Mouse (Mus musculus): ENCODE measurements around the gene Gm49340.
"Not testable (repeated sequence)": the region's sequence is repeated elsewhere in the genome, so short reads cannot be mapped to it uniquely, and the experiment has no call there.

Gene Gm49340

GRCm38 (mm10) chr11:73329442-73329841, at the start of gene Gm49340, which contains the start of the genes Aspa and Spata22:
Gene Gm49340 (plus strand): TSS chr11:73329741.
Gene Aspa (minus strand): TSS chr11:73329596.
Gene Spata22 (plus strand): TSS chr11:73329741.
- CTCF ChIA-PET = no interaction called here

DNA sequence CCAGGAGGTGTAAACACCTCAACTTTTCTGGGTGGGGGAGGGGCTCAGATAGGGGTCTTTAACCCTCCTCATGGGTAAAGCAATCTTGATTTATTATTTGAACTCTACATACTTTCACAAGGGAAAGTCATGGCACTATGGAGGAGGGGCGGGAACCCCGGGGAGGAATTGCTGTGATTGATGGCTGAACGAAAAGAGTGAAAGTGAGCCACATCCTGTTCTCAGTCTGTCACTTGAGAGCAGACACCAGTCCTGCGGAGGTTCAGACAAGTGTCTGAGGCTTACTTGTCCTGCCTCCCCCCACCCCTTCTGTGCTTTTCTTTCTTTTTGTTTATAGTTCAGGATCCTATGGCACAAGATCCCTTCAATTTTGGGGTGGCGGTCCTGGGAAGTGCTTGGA, 48.8 kb upstream of the Gm49340 start:
- CTCF ChIA-PET = no interaction called here

DNA sequence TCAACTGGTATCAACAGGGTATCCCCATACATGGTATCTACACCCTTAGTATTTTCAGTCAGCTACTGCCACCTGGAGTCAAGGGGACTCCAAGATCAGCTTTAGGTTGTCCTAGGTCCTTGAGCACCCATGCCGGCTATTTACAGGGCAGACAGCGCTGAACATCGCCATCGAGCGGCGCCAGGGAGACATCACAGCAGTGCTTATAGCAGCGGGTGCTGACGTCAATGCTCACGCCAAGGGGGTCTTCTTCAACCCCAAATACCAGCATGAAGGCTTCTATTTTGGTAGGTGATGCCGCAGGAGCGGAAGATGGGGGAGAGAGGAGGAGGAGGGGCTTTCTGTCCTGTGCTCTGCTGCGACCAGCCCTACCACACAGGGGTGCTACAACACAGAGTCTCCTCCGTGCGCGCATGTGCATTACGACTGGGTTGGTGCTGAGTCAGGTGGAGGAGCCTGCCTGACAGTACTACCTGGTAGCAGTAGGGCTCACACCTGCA, 48.0 kb upstream of the Gm49340 start:
- CTCF ChIA-PET = no interaction called here

DNA sequence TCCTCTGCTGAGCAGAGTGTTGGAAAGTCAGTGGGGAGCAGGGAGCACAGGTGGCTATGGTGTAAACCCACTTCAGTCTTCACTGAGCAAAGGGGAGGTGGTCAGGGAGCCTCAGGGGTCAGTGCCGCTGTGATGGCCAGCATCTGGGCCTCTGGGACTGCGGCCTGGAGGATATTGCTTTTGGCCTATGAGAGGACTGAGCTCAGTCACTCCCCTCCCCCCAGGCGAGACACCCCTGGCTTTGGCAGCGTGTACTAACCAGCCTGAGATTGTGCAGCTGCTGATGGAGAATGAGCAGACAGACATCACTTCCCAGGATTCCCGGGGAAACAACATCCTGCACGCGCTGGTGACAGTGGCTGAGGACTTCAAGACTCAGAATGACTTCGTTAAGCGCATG, 46.2 kb upstream of the Gm49340 start:
- CTCF ChIA-PET = no interaction called here

DNA sequence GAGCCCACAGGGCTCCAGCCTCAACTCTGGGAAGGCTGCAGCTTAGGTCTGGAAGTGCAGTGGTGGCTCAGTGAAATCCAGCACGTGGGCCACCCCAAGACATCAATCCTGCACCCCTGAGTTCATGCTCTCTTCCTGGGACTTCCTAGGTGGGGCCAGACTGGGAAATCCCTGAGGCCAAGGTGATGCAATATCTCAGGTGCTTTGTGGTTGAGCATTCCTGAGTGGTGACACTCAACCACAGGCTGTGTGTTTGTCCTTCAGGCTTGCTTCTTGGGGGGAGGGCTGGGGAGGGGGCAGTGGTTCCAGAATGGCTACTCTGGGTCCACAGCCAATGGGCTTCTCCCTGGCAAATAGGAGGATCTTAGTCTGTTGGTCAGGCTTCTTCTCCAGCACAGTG, 45.6 kb upstream of the Gm49340 start:
- CTCF ChIA-PET = no interaction called here

DNA sequence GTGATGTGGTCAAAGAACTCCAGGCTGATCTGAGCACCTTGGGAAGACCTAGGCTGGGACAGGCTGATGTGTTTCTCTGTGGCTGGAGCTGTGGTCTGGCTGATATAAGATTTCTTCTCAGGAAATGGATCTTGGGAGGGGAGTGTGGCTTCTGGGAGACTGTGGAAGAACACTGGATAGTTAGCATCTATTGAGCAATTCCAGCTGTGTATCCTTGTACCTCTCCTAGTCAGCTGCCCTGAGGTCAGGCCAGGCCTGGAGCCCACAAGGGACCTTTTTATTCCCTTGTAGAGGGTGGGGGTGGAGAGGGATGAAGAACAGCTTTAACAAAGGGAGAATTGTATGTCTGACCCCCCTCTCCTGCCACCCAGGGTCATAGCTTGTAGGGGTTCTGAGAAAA, 45.2 kb upstream of the Gm49340 start:
- CTCF ChIA-PET = no interaction called here

- CTCF ChIA-PET = no interaction called here
Observed at GRCm38 (mm10) chr11:73289621-73290020, 39.9 kb upstream of the Gm49340 start.

GRCm38 (mm10) chr11:73303123-73303522, 26.4 kb upstream of the Gm49340 start:
- CTCF ChIA-PET = no interaction called here

DNA sequence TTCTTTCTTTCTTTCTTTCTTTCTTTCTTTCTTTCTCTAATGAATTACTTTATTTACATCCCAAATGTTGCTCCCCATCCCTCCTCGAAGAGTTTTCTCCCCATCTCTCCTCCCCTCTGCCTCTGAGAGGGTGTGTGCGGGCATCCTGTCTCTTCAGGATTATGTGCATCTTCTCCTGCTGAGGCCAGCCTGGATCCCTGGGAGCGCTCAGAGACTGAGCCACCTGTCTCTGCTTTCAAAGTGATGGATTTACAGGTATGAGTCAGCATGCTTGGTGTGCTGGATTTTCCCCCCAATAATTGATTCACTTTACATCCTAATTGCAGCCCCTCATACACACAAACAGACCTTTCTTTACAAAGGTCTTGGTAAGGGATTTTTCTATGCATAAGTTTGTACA, 13.6 kb upstream of the Gm49340 start:
- CTCF ChIA-PET = no interaction called here

DNA sequence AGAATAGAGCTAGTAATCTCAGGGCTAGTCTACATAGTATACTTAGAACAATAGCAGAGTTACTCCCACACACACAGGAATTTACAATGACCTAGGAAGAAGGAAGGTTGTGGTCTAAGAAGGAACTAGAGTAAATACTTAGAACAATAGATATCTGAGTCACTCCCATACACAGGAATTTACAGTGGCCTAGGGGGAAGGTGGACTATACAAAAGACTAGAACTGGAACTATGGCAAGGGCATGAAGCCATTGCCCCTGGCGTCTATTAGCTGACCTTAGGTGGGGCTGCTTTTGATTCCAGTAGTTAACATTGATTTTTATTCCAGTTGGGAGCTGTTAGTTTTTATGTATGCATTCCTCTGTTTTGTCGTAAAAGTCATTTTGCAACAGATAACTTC, 11.0 kb upstream of the Gm49340 start:
- CTCF ChIA-PET = not testable (repeated sequence)

DNA sequence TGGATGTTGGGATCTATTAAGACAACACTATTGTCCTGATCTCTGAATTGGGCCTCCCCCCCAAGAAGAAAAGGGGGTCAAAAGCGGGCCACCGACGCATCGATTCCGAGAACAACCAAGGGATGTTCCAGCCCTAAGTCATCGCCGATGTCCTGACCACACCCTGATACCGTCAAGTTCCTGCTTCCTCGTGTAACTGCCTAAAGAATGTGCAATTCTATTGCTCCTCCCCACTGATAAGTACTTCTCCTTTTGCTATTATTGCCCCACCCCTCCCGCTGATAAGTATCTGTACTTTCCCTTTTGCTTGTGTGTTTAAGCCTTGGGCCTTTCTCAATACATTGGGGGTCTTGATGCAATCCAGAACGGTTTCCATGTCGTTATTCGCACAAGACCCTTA, 8.5 kb upstream of the Gm49340 start:
- CTCF ChIA-PET = not testable (repeated sequence)

- CTCF ChIA-PET = no interaction called here
Observed at GRCm38 (mm10) chr11:73323906-73324830, 5.4 kb upstream of the Gm49340 start.

DNA sequence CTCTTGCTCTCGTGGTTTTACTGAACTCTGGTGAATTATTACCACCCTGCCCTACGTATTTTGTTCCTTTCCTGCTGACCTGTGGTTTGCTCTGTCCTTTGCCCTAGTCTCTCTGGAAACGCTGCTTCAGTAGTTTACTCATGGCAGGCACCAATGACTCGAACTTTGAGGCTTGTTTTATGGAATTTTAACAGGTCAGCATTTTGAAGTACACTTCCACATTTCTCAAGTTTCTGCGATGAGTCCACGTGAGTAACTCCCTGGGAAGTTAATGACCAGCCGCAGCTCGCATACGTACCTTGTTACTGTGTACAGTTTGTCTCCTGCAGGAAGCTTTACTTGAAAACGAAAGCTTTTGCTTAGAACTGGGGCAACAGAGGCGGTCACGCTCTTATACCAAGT, 3.1 kb upstream of the Gm49340 start:
- CTCF ChIA-PET = no interaction called here

GRCm38 (mm10) chr11:73327361-73327760, 2.2 kb upstream of the Gm49340 start:
- CTCF ChIA-PET = no interaction called here

- CTCF ChIA-PET = no interaction called here
Observed at GRCm38 (mm10) chr11:73333357-73333756, 3.8 kb downstream of the Gm49340 start.

- CTCF ChIA-PET = no interaction called here
Observed at GRCm38 (mm10) chr11:73336919-73337318, 7.4 kb downstream of the Gm49340 start.

DNA sequence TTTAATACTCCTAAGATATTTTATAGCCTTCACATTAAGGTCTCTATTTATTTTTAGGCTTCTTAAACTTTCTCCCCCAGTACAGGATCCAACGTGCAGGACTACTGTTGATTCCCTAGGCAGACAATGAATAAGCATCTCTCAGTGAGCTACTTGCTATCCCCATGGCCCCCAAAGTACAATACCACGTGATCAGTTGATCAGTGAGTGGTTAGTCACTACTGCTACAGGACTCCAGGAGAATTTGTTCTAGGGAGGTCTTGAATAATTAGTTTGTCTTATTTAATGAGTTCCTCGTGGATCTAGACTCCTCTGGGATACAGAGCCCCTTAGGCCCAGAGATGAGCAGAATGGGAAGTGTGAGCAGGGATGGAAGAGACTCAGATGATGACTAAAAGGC, 20.9 kb downstream of the Gm49340 start, which contains the start of gene Olfr20:
Gene Olfr20, plus strand, starts transcription at position 301 of the 400 bp plus-strand sequence.
- CTCF ChIA-PET = no interaction called here

DNA sequence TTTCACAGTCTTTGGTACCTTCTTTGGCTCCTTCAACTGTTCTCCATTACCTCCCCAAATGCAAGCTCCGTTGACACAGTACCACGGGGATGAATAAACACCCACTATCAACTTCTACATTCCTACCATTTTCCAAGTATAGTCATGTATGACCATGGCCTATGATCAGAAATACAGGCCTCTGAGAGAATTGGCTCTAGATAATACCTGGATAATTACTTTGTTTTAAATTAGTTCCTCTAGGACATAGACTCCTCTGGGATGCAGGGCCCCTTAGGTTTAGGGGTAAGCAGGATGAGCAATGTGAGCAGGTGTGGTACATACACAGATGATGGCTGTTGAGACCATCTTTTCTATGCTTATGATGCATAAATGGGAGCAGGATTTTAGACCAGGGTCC, 41.4 kb downstream of the Gm49340 start, which contains the start of gene Olfr376:
Gene Olfr376, plus strand, starts transcription at position 301 of the 400 bp plus-strand sequence.
- CTCF ChIA-PET = no interaction called here

GRCm38 (mm10) chr11:73395374-73395773, 65.8 kb downstream of the Gm49340 start:
- CTCF ChIA-PET = no interaction called here

DNA sequence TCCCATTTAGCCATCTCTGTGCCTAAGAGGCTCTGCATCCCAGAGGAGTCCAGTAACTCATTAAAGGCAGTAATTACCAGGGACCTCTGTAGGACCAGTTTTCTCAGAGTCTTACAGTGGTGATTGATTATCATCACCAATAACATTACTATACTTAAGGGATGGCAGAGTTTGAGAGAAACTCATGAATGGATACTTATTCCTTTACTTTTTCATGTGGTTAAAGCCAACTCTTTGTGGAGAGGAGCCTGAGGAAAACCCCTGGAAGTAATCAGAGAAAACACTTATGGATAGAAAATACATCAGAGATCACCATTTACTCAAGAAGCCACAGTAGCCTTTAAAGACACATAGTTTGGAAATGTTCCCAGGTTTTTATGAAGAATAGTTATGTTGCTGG, 70.0 kb downstream of the Gm49340 start, which contains the start of gene Olfr1:
Gene Olfr1, minus strand, starts transcription at position 101 of the 400 bp plus-strand sequence.
- CTCF ChIA-PET = no interaction called here
